Mouse (Mus musculus) intestine, embryonic 14.5 days (tissue): Measurements from ENCODE around the gene Ifna7. TPM values are rescaled to one million over a fixed set of nuclear protein-coding genes. Genes with fewer than 3 reads are reported as not detected.
"Not testable (repeated sequence)": the region's sequence is repeated elsewhere in the genome, so short reads cannot be mapped to it uniquely, and the experiment has no call there.

ENCODE experiments used
- ATAC-seq: fragments of 200-750 bp; cut with Nextera tagmentation; replicated peaks from 2 replicates; pipeline ENCODE4 v1.8.0; 2017; ENCODE audit warnings: low read depth, moderate number of reproducible peaks, moderate TSS enrichment, moderate library complexity; ENCODE audit not compliant: low FRiP score, low TSS enrichment
- DNase-seq: peaks from one replicate; pipeline ENCODE4 v3.0.0-alpha.2; 2018; ENCODE audit warnings: low spot score
- H3K27ac ChIP-seq: fragments of 300-500 bp; sonication (generic); 2 replicates; pipeline ENCODE4 v1.5.1; 2014; ENCODE audit warnings: low read depth, mild to moderate bottlenecking, control low read depth
- H3K27me3 ChIP-seq: fragments of 300-500 bp; sonication (generic); replicated peaks from 2 replicates; pipeline ENCODE4 v1.6.1; 2014; ENCODE audit warnings: low read length, control low read depth; ENCODE audit not compliant: control insufficient read depth, insufficient read depth
- H3K36me3 ChIP-seq: fragments of 300-500 bp; sonication (generic); 2 replicates; pipeline ENCODE4 v1.6.1; 2014; ENCODE audit warnings: low read length, control low read depth; ENCODE audit not compliant: control insufficient read depth, insufficient read depth
- H3K4me1 ChIP-seq: fragments of 300-500 bp; sonication (generic); replicated peaks from 2 replicates; pipeline ENCODE4 v1.6.1; 2014; ENCODE audit warnings: low read length, control low read depth, mixed read lengths; ENCODE audit not compliant: control insufficient read depth, insufficient read depth
- H3K4me2 ChIP-seq: fragments of 300-500 bp; sonication (generic); 2 replicates; pipeline ENCODE4 v1.6.1; 2014; ENCODE audit warnings: low read length
- H3K4me3 ChIP-seq: fragments of 300-500 bp; sonication (generic); 2 replicates; pipeline ENCODE4 v1.5.1; 2014; ENCODE audit warnings: low read depth, low read length, control low read depth, mixed read lengths
- H3K9ac ChIP-seq: fragments of 300-500 bp; sonication (generic); 2 replicates; pipeline ENCODE4 v1.6.1; 2014; ENCODE audit warnings: mild to moderate bottlenecking, low read length
- H3K9me3 ChIP-seq: fragments of 300-500 bp; sonication (generic); 2 replicates; pipeline ENCODE4 v1.6.1; 2016; ENCODE audit warnings: low read length, control low read depth; ENCODE audit not compliant: control insufficient read depth
- WGBS: fragments of 180-500 bp; shearing (Covaris S2); extraction: QIAGEN DNeasy Blood & Tissue Kit; methylation state at CpG from one replicate; pipeline ENCODE4 v1.1.7; 2014; 5-methylcytosine and 5-hydroxymethylcytosine counted together
- polyA plus RNA-seq: library from polyadenylated mRNA; unstranded; fragments of >200 nt; fragmentation: Nextera tagmentation; extraction: Ambion mirVana; gene quantifications from 2 replicates; pipeline ENCODE4 v1.2.1, GENCODE M21; 2014

Gene Ifna7
- not detected in 2 replicates for polyA plus RNA-seq

- Histone ChIP-seq H3K4me1 (no peaks in the 10 kb centered on the region), H3K27ac (no peak within 1 kb of the TSS), H3K9ac (no peak within 1 kb of the TSS), H3K4me3 (no peak within 1 kb of the TSS), H3K36me3 (no peaks in the 10 kb centered on the region), H3K9me3 (no peaks in the 10 kb centered on the region), H3K27me3 (no peaks in the 10 kb centered on the region), H3K4me2 (no peak within 1 kb of the TSS)
- ATAC-seq (no peak), DNase-seq (no peak)
- WGBS = 64% methylated on average over 3 of the region's 3 CpGs
Observed at GRCm38 (mm10) chr4:88815928-88816327, at the start of gene Ifna7. Gene Ifna7, plus strand, starts transcription at chr4:88816228.

- not testable (repeated sequence) for H3K27ac ChIP-seq, H3K9ac ChIP-seq, ATAC-seq, DNase-seq, H3K4me2 ChIP-seq, H3K4me1 ChIP-seq, H3K27me3 ChIP-seq, H3K4me3 ChIP-seq, H3K9me3 ChIP-seq, H3K36me3 ChIP-seq
- WGBS = no CpG with 5 or more reads among the region's 32 CpGs
Observed at GRCm38 (mm10) chr4:88773534-88773933, 42.5 kb upstream of the Ifna7 start, which contains the start of gene Gm13290. Gene Gm13290, plus strand, starts transcription at chr4:88773834.

GRCm38 (mm10) chr4:88776622-88777021, 39.4 kb upstream of the Ifna7 start, which contains the start of gene Gm13289:
Gene Gm13289, plus strand, starts transcription at chr4:88776922.
- H3K27ac ChIP-seq, H3K4me2 ChIP-seq, H3K27me3 ChIP-seq, H3K9me3 ChIP-seq, ATAC-seq, H3K9ac ChIP-seq, H3K4me3 ChIP-seq, H3K36me3 ChIP-seq, H3K4me1 ChIP-seq, DNase-seq: not testable (repeated sequence)
- no CpG with 5 or more reads among the region's 29 CpGs for WGBS

- DNase-seq, H3K9me3 ChIP-seq, H3K4me3 ChIP-seq, H3K4me1 ChIP-seq, H3K4me2 ChIP-seq, H3K27ac ChIP-seq, H3K9ac ChIP-seq, H3K27me3 ChIP-seq, H3K36me3 ChIP-seq, ATAC-seq: not testable (repeated sequence)
- WGBS = no CpG with 5 or more reads among the region's 29 CpGs
Observed at GRCm38 (mm10) chr4:88779550-88779949, 36.5 kb upstream of the Ifna7 start, which contains the start of gene Gm13272. Gene Gm13272, plus strand, starts transcription at chr4:88779850.

- DNase-seq, H3K9me3 ChIP-seq, ATAC-seq, H3K9ac ChIP-seq, H3K36me3 ChIP-seq, H3K4me2 ChIP-seq, H3K4me3 ChIP-seq, H3K27me3 ChIP-seq, H3K4me1 ChIP-seq, H3K27ac ChIP-seq: not testable (repeated sequence)
- WGBS = 49% methylated on average over 15 of the region's 18 CpGs
Observed at GRCm38 (mm10) chr4:88780320-88780719, 35.7 kb upstream of the Ifna7 start.

- H3K4me2 ChIP-seq = peak within 1 kb of the TSS; percentile 29; the same call in 1 of the 2 replicates
- not testable (repeated sequence) for ATAC-seq, H3K9ac ChIP-seq, DNase-seq, H3K9me3 ChIP-seq, H3K27me3 ChIP-seq, H3K36me3 ChIP-seq, H3K4me1 ChIP-seq, H3K27ac ChIP-seq, H3K4me3 ChIP-seq
- 36% methylated on average over 3 of the region's 7 CpGs for WGBS
Observed at GRCm38 (mm10) chr4:88781831-88782230, 34.2 kb upstream of the Ifna7 start, which contains the start of gene Ifnz. Gene Ifnz, plus strand, starts transcription at chr4:88782131.

GRCm38 (mm10) chr4:88782335-88782734, 33.7 kb upstream of the Ifna7 start:
- ATAC-seq, H3K4me3 ChIP-seq, H3K27me3 ChIP-seq, H3K9me3 ChIP-seq, H3K27ac ChIP-seq, H3K9ac ChIP-seq, DNase-seq, H3K36me3 ChIP-seq, H3K4me1 ChIP-seq: not testable (repeated sequence)
- H3K4me2 ChIP-seq = peak overlapping the region; percentile 29; the same call in 1 of the 2 replicates
- WGBS = 0% methylated on average over 3 of the region's 31 CpGs

GRCm38 (mm10) chr4:88785409-88785808, 30.6 kb upstream of the Ifna7 start, which contains the start of gene Gm13276:
Gene Gm13276, plus strand, starts transcription at chr4:88785709.
- no CpG with 5 or more reads among the region's 27 CpGs for WGBS
- not testable (repeated sequence) for H3K4me3 ChIP-seq

GRCm38 (mm10) chr4:88788402-88788801, 27.6 kb upstream of the Ifna7 start, which contains the start of gene Gm13277:
Gene Gm13277, plus strand, starts transcription at chr4:88788632.
- not testable (repeated sequence) for H3K27me3 ChIP-seq, ATAC-seq, H3K4me1 ChIP-seq, H3K36me3 ChIP-seq, H3K27ac ChIP-seq, H3K9ac ChIP-seq, H3K9me3 ChIP-seq, H3K4me3 ChIP-seq, DNase-seq, H3K4me2 ChIP-seq
- 0% methylated on average over 3 of the region's 28 CpGs for WGBS

More at GRCm38 (mm10) chr4:88785409-88785808, 30.6 kb upstream of the Ifna7 start, which contains the start of gene Gm13276:
- not testable (repeated sequence) for H3K9me3 ChIP-seq, H3K27me3 ChIP-seq, H3K36me3 ChIP-seq, H3K9ac ChIP-seq, DNase-seq, H3K4me2 ChIP-seq, H3K27ac ChIP-seq, H3K4me1 ChIP-seq, ATAC-seq
